Mouse (Mus musculus) lung, postnatal 0 days (tissue): Measurements from ENCODE around the gene Rbm42.

Experiments
- CTCF ChIP-seq: IDR thresholded peaks from 2 replicates; pipeline ENCODE4 v1.5.1; 2016; ENCODE audit warnings: antibody characterized with exemption, mild to moderate bottlenecking
- EP300 ChIP-seq: IDR thresholded peaks from 2 replicates; pipeline ENCODE4 v1.6.1; 2016; ENCODE audit warnings: antibody characterized with exemption, mild to moderate bottlenecking, control low read depth

GRCm38 (mm10) chr7:30598786-30599185 lies 51.3 kb downstream of the Rbm42 start, which contains the start of gene Zbtb32:
- TF ChIP-seq CTCF, result no peak
- TF ChIP-seq EP300, result no peak
